Mouse (Mus musculus): ENCODE results near the gene Lin9. TPM values are rescaled to one million over a fixed set of nuclear protein-coding genes. Genes with fewer than 3 reads are reported as not detected.
"Not testable (repeated sequence)": the region's sequence is repeated elsewhere in the genome, so short reads cannot be mapped to it uniquely, and the experiment has no call there.

Lin9 gene
- 1 to 10 TPM; 7.8 to 8.6 TPM for total RNA-seq (2021)
- long read RNA-seq, experiment 1, transcript Lin9-203 (15 exons, 3,160 nt), result major isoform, 6 of 7 reads
- long read RNA-seq, experiment 1, partial matches to known transcripts, result 0 of 7 reads
- long read RNA-seq, experiment 1, other reads (novel, unspliced or antisense), result 1 of 7 reads
- long read RNA-seq, experiment 2, partial matches to known transcripts, result 0 of 7 reads
- long read RNA-seq, experiment 2, other reads (novel, unspliced or antisense), result 4 of 7 reads

DNA sequence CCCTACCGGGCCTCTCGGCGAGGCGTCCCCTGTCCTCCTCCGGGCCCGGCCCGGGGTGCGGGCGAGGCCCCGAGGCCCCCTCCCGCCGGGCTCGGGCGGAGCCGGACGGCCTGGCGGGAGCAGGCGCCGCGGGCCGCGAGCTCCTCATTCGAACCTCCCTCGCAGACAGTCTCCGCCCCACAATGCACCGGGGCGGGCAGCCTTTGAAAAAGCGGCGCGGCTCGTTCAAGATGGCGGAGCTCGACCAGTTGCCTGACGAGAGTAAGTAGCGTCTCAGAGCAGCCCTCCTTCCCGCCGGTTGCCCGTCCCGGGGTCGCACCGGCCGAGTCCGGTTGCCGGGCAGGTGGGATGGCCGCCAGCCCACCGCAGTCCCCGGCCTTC lies at the start of gene Lin9:
TSS of gene Lin9 (plus strand) at position 14 of the 381 bp plus-strand sequence.
- peak; percentile 87 to 92 for DNase-seq (ENCODE audit: low spot score in 2 of 2)

- no peak for DNase-seq (ENCODE audit: low spot score in 2 of 2)
These were observed 40.4 kb upstream of the Lin9 start for GRCm38 (mm10) chr1:180600578-180600977.

- no peak for DNase-seq (ENCODE audit: low spot score in 2 of 2)
These were observed 39.1 kb upstream of the Lin9 start for GRCm38 (mm10) chr1:180601806-180602205.

- peak; percentile 27 to 66 for DNase-seq (ENCODE audit: low spot score in 2 of 2)
These were observed 36.4 kb upstream of the Lin9 start for GRCm38 (mm10) chr1:180604579-180604978.

DNA sequence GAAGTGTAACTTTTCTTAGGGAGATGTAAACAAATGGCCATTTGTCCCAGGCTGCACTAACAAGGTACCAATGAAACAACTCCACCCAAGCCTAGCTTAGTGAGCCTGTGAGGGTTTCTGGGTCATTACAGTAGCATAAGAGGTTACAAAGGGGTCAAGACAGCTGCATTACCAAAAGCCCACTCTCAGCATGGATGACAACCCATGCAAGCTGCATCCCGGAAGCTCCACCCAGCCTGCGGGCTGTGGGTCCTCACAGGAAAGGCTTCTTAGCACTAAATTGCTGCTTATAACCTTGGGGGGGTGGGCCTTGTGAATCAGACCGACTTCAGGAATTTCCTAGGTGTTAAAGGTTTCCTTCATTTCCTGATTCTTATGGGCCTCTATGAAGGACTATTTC lies 34.8 kb upstream of the Lin9 start:
- DNase-seq (ENCODE audit: low spot score in 2 of 2), result no peak

- no peak for DNase-seq (ENCODE audit: low spot score in 2 of 2)
These were observed 34.0 kb upstream of the Lin9 start for GRCm38 (mm10) chr1:180606796-180607577.

DNA sequence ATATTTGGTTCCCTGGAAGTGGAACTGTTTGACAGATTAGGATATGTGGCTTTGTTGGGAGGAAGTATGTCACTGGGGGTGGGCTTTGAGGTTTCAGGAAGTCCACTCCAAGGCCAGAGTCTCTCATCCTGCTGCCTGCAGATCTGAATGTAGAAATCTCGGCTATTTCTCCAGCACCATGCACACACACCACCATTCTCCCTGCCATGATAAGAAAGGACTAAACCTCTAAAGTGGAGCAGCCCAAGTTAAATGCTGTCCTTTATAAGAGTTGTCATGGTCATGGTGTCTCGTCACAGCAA lies 33.4 kb upstream of the Lin9 start:
- no peak for DNase-seq (ENCODE audit: low spot score in 2 of 2)

DNA sequence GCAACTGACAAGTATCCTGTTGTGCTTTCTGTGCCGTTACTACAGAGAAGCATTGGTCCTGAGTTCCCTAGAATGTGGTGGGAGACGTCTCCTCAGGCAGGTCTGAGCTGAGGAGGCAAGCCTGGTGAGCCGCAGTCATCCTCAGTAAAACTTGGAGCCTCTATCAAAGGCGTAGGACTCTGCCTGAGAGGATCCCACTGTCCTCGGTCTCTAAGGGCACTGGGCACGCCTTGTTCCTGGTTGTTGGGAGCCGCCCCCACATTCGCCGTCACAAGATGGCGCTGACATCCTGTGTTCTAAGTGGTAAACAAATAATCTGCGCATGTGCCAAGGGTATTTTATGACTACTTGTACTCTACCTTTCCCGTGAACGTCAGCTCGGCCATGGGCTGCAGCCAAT lies 29.1 kb upstream of the Lin9 start:
- DNase-seq (ENCODE audit: low spot score in 2 of 2), result not testable (repeated sequence)

GRCm38 (mm10) chr1:180616762-180617161 lies 24.2 kb upstream of the Lin9 start:
- no peak for DNase-seq (ENCODE audit: low spot score in 2 of 2)

- DNase-seq (ENCODE audit: low spot score in 2 of 2), result no peak
These were observed 18.6 kb upstream of the Lin9 start for GRCm38 (mm10) chr1:180622389-180622788.

DNA sequence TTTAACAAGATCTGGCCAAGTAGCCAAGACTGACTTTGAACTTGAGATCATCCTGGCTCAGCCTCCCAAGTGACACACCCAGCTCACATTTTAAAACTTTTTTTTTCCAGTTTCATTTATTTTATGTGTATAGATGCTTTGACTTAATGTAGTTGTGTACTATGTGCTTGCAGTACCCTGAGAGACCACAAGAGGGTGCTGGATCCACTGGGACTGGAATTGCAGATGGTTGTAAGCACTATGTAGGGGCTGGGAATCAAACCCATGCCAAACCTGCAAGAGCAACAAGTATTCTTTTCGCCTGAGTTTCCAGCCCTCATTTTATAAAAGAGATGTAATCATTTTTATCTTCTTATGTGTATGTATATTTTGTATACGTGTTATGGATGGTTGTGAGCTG lies 17.0 kb upstream of the Lin9 start:
- no peak for DNase-seq (ENCODE audit: low spot score in 2 of 2)

- DNase-seq (ENCODE audit: low spot score in 2 of 2), result no peak
These were observed 14.8 kb upstream of the Lin9 start for GRCm38 (mm10) chr1:180626141-180626540.

GRCm38 (mm10) chr1:180637796-180638195 lies 3.2 kb upstream of the Lin9 start:
- DNase-seq (ENCODE audit: low spot score in 2 of 2), result not testable (repeated sequence)

- DNase-seq (ENCODE audit: low spot score in 2 of 2), result no peak
These were observed 1.2 kb upstream of the Lin9 start for GRCm38 (mm10) chr1:180639416-180640401.

DNA sequence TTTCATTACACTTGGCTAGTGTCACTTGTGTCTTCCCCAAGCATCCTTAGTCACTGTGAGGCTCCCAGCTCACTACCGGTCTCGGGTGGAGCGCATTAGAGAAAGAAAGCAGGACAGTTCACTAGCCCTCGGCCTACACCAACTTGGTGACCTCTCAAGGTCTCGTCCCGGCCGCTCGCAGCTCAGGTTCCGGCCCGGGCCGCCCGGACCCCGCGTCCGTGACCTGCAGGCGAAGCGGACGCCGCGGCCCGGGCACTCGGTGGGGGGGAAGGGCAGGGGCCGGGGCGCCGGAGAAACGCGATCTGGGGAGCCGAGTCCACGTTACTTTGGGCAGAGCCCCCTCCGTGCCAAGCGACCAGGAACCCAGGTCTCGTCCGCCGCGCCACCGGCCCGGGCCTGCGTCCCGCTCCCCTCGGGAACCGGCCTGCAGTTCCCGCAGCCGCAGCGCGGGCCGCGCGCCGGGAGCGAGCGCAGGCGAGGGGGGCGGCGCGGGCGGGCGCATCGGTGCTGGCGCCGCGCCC lies 285 bp upstream of the Lin9 start:
- DNase-seq (ENCODE audit: low spot score in 2 of 2), result peak; percentile 53 to 60

GRCm38 (mm10) chr1:180641518-180642227 lies 723 bp downstream of the Lin9 start:
- DNase-seq (ENCODE audit: low spot score in 2 of 2), result peak in 1 of 2 experiments; percentile 24

DNA sequence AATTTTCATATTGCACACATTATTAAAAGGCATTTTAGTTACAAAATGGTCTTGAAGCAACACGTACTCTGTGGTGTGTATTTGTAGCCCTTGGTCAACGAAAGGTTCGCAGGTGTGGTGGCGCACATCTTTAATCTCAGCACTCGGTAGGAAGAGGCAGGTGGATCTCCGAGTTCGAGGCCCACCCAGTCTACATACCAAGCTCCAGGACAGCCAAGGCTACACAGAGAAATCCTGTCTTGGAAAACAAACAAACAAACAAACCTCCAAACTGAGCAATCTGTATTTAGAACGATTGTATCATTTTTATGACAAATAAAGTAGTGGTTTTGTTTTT lies 1.2 kb downstream of the Lin9 start:
- DNase-seq (ENCODE audit: low spot score in 2 of 2), result no peak

GRCm38 (mm10) chr1:180691284-180691683 lies 50.3 kb downstream of the Lin9 start:
- DNase-seq (ENCODE audit: low spot score in 2 of 2), result no peak

GRCm38 (mm10) chr1:180696626-180697352 lies 55.8 kb downstream of the Lin9 start, which contains the start of gene Mixl1:
Mixl1 (minus strand) TSS chr1:180697034.
- peak; percentile 19 to 29 for DNase-seq (ENCODE audit: low spot score in 2 of 2)

- no peak for DNase-seq (ENCODE audit: low spot score in 2 of 2)
These were observed 57.1 kb downstream of the Lin9 start for GRCm38 (mm10) chr1:180698063-180698462.

Data from gastrocnemius, postnatal 4 days (tissue).